Mouse (Mus musculus): ENCODE measurements around the gene Rab24.
A peak's percentile ranks its signal among the peaks of the same experiment; 100 is the strongest.

The Rab24 gene

DNA sequence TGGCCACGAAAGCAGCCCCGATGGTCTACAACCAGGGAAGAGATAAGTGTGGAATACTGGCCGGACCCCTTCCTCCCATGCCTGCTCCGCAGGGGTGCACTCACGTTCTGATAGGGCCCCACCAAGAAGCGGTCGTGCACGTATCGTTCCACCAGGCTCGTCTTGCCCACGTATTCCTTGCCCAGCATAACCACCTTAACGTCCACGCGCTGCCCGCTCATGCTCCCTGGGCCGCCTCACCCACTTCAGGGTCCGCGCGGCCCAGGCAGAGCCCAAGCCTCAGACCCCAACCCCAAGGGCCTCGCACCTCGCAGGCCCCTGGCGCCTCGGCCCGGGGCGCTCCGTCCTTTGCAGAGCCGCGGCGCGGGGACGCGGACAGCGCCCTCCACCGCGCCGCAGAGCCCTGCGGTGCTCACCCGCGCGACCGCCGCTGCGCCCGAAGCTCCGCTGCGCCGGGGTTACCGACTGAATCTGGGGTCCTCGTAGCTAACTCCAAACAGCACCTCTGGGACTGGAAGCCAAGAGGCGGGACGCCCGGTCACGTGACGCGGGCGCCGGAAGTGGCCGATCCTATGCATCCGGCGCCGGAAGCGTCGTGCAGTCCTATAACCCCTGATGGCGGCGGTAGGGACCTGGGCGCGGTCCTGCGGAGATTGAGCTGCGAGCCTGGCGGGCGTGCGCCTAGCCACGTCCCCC lies at the start of gene Rab24:
TSS of gene Rab24 (minus strand) at position 513 of the 696 bp plus-strand sequence.
- DNase-seq (ENCODE audit: low spot score in 2 of 2) = peak in 1 of 2 experiments; percentile 78

DNA sequence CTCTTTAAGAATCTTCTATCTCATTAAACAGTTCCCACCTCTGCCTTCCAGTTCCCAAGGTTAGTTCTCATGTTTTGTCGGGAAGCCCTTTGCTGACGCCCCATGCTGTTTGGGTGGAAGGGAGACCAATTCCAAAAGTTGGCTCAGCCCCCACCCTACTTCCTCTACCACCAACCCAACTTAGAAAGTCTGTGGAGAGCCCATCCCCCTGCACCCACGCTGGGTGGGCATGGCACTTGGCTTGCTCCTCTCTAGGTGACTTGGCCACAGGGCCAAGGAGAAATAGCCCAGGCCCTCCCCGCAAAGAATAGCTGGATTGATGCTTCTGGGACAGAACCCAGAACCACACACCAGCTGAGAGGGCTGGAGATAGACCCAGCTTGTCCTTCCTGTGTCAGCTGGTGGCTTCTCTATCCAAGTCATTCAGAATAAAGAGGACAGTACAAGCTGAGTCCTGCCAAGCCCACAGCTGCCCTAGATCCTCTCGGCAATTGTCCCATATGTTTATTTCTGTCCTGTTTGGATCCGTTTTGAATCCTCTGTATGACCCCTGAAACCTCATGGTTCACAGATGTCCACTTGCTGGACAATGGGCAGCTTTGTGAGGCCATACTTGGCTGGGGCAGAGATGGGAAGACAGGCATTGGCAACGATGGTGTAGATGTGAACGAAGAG lies 49.4 kb upstream of the Rab24 start:
- peak; percentile 62 to 63 for DNase-seq (ENCODE audit: low spot score in 2 of 2)

DNA sequence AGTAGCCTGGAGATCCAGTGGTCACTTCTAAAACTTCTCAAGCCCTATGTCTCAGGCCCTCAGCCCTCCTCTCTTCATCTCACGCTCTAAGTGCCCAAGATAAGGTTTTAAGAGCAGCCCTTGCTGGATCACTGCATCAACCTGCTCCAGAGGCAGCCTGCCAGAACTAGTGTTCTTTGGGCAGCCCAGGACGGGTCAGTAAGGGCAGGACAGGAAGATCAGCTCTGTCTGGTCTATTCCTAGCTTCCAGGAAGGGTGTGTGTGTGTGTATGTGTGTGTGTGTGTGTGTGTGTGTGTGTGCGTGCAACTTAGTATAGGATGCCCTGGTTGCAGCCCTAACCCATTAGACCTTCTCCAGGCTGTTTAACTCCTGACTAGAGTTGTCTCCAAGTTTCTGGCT lies 48.5 kb upstream of the Rab24 start:
- no peak for DNase-seq (ENCODE audit: low spot score in 2 of 2)

DNA sequence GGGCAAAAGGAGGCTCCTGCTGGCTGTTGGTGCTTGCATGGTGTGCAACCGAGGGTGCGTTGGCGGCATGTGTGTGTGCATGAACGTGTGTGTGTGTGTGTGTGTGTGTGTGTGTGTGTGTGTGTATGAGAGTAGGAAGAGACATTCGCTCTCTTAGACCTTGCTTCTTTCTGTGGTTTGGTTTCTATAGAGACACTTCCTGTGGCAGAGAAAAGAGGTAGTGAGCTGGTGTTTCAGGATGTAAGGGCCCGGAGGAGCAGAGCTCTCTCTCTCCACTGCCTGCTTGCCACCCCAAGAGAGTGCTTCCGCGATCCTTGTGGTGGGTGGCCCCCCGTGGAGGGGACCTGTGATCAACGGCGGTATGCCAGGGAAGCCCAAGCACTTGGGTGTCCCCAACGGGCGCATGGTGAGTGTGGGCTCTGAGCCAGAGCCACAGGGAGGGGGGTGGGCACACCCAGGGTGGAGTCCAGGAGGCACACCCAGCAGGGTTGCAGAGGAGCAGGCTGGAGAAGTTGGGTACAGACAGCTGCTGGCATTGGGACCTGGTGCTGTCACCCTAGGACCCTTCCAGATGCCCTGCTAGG lies 47.9 kb upstream of the Rab24 start, which contains the start of gene Rgs14:
TSS of gene Rgs14 (plus strand) at position 202 of the 584 bp plus-strand sequence.
- DNase-seq (ENCODE audit: low spot score in 2 of 2) = peak in 1 of 2 experiments; percentile 67

DNA sequence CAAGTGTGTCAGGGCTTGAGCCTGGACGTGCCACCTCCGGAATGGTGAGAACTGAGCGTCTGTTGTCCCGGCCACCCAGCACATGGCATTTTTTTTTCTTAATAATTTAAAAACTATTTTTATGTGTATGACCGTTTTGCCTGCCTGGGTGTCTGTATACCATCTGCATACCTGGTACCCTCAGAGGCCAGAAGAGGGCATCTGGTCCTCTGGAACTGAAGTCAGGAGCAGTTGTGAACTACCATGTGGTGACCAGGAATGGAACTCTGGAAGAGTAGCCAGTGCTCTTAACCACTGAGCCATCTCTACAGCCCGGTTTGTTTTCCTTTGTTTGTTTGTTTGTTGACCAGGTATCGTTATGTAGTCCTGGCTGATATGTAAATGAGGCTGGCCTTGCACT lies 46.7 kb upstream of the Rab24 start:
- no peak for DNase-seq (ENCODE audit: low spot score in 2 of 2)

DNA sequence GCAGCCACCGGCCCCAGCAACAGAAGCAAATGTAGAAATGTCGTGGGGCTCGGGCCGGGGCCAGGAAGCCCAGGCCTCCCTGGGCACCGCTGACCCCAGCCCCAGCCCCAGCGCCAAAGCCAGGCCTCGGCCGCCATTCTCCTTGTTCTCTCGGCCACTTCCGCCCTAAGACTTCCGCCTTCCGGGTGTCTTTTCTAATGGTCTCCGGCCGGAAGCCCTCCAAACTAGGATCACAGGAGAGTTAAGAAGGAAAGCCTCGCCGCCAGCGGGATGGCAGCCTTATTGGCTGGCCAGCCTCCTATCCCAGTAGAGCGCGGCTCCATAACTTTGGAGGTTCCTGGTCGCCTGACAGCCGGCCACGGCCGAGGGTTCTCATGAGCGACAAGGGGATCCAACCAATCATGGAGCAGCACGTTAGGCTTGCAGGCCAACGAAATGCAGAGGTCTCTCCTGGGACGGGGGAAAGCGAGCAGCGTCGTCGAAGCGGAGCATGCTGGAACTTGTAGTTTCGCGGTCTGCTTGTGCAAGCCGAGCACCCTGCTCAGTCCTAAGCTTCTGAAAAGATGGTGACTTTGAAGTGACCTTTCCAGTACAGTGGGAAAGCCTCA lies 40.8 kb upstream of the Rab24 start, which contains the start of gene Lman2:
TSS of gene Lman2 (minus strand) at position 331 of the 608 bp plus-strand sequence.
- peak; percentile 98 to 99 for DNase-seq (ENCODE audit: low spot score in 2 of 2)

DNA sequence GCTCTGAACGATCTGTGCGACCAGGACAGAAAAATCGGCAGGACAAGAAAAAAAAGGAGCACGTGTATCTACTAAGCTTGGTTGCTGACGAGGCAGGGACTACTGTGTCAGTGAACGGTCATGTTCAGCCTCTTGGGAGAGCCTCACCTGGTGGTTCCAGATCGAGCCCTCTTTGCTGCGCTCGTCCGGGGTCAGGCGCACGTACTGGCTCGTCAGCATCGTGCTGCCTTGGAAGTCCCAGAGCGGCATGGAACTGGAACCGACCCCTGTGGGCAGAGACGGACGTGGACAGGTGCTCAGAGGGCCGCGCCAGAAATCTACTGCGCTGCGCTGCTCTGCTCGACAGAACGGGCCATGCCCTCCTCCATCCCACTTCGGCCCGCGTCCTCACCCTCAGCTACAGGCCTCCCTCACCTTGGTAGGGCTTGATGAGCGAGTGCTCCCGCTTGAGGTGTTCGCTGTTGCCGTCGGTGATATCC lies 40.3 kb upstream of the Rab24 start:
- no peak for DNase-seq (ENCODE audit: low spot score in 2 of 2)

DNA sequence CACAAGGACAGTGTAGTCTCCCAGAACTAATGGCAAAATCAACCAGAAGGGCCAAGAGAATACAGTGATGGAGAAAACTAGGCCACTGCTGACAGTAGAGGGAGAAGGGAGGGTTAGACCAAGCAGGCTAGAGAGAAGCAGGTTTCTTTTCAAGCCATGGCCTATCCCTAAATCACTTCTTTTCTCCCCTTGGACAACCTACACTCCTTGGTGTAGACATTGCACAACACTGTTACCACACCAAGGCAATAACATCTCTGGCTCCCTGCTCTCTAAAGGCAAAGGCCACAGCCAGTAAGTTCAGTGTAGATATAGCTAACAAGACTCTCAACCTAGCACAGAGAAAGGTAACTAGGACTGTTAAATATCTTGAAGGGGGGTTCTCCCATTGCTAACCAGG lies 39.4 kb upstream of the Rab24 start:
- no peak for DNase-seq (ENCODE audit: low spot score in 2 of 2)

DNA sequence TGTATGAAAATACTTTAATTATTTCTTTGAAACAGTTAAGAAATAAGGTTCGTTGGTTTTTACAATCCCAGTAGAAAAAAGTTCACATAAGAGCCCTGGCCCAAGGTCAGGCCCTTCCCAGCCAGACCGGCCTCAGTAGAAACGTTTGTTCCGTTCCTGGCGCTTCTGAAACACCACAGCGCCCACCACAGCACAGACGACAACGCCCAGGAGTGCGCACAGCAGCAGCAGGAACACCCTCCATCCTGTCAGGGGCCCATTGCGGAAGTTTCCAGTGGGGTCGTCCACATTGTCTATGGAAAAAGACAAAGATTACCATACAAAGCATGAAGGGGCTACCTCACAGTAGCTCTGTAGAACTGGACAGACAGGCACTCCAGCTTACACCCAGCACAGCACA lies 25.0 kb upstream of the Rab24 start:
- no peak for DNase-seq (ENCODE audit: low spot score in 2 of 2)

DNA sequence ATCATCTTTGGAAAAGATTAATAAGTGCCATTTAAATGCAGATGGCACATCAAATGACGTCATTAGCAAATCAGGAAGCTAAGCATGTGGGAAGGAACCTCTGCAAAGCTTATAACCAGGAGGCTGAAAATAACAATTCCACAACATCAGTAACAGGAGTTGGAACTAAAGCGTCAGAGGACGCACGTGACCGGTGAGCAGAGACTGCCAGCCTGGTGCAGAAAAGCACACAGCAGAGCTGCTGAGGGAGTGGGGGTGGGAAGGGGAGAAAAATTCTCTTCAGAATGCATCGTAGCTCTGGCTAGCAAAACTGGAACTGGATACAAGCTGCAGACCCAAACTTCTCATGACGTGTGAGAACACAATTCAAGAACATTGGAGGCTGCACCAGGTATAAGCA lies 22.5 kb upstream of the Rab24 start:
- DNase-seq (ENCODE audit: low spot score in 2 of 2) = no peak

DNA sequence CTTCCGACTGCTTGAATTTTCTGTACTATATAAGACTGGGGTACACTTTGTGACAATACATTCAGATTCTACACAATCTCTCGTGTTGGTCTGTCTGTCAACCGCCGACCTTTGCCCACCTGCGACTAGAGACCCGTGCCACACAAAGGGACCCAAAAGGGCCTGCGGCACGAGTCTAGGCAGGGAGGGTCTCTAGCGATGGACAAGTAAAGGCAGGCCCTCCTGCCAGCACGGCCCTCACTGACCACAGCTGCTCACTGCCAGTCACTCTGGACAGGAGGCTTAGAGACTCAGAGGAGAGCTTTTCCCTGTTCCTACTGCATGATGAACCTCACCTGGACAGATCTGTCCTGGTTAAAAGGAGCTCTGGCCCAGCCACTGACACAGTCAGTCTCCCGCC lies 20.7 kb upstream of the Rab24 start:
- no peak for DNase-seq (ENCODE audit: low spot score in 2 of 2)

DNA sequence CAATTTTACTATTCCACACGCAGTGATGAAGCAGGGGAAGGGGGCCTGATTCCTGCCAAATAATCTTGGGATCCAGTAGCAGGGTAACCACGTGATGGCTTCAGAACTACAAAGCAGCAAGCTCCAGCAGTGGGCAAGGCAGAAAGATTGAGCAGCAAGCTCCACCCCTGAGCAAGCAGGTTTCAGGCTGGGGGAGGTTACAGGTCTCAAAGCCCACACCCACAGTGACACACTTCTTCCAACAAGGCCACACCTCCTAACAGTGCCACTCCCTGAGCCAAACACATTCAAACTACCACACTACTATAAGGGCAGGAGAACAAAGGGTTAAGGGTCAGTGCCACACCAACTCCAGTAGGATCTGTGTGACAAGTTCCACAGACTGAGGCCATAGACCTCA lies 17.5 kb upstream of the Rab24 start:
- DNase-seq (ENCODE audit: low spot score in 2 of 2) = no peak

DNA sequence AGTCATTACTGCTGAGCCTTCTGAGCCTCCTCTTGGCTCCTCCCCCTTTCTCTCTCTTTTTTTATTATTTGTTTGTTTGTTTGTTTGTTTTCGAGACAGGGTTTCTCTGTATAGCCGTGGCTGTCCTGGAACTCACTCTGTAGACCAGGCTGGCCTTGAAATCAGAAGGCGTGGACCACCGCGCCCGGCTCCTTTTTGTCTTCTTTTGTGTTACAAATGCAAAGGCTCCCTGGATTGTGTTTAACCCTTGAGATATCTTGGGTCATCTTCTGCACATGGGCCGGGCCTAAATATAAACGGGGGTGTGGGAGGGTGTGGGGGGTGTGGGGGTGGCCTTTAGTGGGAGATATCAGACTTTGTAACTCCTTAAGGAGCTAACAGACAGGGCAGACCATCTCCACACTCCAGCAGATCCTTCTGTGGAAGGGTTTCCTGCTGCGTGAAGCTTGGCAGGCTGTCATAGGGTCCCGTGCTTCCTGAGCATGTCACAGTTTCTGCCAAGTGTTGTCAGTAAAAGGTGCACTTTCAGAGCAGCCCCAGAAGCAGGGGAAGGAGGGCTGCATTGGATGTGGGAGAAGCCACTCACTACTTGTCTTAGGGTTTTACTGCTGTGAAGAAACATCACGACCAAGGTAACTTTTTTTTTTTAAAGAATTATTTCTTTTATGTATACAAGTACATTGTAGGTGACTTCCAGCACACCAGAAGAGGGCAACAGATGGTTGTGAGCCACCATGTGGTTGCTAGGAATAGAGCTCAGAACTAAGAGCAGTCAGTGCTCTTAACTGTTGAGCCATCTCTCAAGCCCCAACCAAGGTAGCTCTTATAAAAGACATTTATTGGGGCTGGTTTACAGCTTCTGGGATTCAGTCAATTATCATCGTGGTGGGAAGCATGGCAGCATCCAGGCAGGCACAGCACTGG lies 16.6 kb upstream of the Rab24 start:
- no peak for DNase-seq (ENCODE audit: low spot score in 2 of 2)

DNA sequence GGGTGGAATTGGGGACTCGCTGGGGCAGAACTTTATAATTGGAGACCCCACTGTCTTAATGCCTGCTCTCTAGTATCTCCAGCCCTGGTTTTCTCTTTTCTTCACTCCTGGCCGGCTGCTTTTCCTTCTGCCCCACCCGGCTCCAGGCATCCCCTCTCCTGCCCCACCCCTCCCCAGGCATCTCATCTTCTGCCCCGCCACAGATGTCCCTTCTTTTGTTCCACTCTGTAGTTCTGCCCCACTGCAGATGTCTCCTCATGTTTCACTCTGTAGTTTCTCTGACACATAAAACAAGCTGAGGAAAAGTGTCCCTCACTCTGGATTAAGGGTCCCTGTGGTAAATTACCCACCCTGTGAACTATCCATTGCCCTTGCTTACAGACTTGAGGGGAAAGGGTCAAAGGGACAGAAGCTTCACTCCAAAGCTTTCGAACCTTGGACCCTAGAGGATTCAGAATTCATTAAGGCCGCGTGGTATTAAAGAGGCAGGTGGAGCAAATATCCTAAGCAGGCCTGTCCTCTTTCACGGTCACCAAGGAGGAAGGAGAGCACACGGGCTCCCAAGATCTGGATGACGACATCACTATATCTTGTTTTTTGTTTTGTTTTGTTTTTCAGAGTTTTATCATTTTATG lies 15.7 kb upstream of the Rab24 start:
- DNase-seq (ENCODE audit: low spot score in 2 of 2) = no peak

DNA sequence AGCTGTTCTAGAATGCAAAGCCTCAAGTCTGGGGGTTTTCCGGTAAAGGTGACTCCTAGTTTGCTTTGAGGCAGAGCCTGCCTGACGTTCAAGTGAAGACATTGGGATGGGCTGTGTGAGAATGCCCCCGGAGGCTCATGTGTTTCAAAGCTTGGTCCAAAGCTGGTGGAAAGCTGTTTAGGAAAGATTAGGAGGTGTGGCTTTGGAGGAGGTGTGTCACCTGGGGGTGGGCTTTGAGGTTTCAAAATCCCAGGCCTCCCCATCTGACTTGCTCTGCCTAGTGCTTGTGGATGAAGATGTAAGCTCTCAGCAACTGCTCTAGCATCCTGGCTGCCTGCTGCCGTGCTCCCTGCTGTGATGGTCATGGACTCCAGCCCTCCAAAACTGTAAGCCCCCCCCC lies 14.0 kb upstream of the Rab24 start:
- DNase-seq (ENCODE audit: low spot score in 2 of 2) = no peak

DNA sequence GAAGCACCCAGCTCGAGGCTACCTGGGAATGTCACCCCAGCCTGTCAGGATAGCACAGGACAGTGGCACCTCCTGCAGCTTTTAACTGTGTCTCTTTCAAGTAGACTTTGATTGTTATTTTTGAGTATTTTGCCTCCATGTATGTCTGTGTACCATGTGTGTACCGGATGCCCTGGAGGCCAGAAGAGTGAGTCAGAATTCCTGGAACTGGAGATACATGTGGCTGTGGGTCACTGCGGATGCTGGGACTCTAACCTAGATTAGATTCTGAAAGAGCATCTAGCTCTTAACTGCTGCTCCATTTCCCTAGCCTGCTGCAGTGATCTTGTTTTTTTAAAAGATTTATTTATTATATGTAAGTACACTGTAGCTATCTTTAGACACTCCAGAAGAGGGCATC lies 10.6 kb upstream of the Rab24 start:
- DNase-seq (ENCODE audit: low spot score in 2 of 2) = no peak

DNA sequence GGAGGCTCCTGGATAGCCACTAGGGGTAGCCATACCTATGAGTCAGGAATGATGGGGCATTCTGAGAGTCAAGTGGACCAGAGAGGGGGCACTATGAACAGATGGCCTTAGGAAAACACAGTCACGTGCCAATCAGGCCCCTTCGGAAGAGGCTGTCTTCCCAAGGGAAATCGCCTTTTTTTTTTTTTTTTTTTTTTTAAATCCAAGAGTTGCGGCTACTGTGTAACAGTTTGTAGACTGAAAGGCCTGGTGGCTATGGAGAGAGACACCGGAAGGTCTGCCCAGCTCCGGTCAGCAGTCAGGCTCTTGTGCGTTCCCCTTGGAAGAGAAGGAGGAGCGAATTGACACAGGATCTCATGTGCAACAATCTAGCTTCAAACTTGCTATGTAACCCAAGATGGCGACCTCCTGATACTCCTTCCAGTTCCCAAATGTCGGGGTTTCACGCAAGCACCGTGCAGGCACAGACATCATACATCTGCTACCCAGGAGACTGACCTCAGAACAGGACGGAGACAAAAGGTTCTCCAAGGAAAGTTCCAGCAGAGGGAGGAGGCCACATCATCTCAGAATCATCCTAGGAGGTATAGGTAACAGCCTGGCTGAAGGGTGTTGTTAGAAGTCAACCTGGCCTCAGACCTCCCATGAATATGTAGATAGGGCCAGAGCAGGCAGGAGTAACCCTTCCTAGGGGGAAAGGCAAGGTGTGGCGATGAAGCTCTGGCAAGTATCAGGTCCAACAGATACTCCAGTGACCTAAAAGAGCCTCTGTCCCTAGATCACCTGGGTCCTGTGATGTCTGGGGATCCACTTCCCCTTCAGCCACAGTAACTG lies 9.0 kb upstream of the Rab24 start:
- no peak for DNase-seq (ENCODE audit: low spot score in 2 of 2)

DNA sequence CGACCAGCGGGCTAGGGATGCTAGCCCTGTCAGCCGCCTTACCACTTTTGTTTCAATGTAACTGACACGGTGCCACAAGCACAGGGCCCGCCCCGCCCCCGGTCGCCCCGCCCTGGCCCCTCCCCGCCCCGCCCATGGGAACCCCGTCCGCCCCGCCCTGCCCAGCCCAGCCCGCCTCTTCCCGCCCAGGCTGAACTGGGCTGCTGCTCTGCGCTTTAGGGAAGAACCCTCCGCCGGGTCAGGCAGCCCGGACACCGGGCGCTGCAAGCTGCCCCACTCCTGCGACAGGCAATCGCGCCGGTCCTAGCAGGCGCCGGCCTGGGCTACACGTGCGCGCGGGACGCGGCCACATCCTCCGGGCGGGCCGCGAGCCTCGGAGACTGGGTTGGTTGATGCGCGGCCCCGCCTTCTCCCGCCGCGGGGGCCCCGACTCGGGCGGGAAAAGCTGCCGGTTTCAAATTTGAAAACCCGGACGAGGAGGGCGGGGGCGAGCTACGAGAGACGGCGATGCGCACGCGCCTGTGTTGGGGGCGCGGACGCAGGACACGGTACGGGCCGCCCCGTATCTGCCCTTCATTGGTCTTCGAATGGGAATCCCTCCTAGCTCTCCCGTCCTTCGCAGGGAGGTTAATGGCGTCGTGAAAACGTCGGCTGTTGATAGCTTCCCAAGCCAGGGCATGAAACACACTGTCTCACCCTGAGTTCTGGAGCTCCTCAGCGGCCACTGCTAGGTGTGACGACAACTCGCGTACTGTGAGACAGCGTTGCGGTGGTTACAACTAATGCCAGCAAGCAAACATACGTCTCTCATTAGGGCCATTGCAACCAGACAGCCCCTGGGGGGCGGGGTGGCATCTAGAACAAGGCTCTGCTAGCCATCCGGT lies 8.2 kb upstream of the Rab24 start, which contains the start of gene Mxd3:
TSS of gene Mxd3 (minus strand) at position 141 of the 884 bp plus-strand sequence.
- DNase-seq (ENCODE audit: low spot score in 2 of 2) = peak in 1 of 2 experiments; percentile 75

Measured in left cerebral cortex, adult 9 months (tissue).